Mouse (Mus musculus): ENCODE data around the gene Galm.
A peak's percentile ranks its signal among the peaks of the same experiment; 100 is the strongest.

Galm gene

GRCm38 (mm10) chr17:80129387-80129786 is 2.1 kb downstream of the Galm start:
- no peak for DNase-seq

- no peak for DNase-seq
Measured at GRCm38 (mm10) chr17:80130718-80131430, 3.6 kb downstream of the Galm start.

- DNase-seq, result peak; percentile 71
Measured at GRCm38 (mm10) chr17:80131431-80131766, 4.1 kb downstream of the Galm start.

DNA sequence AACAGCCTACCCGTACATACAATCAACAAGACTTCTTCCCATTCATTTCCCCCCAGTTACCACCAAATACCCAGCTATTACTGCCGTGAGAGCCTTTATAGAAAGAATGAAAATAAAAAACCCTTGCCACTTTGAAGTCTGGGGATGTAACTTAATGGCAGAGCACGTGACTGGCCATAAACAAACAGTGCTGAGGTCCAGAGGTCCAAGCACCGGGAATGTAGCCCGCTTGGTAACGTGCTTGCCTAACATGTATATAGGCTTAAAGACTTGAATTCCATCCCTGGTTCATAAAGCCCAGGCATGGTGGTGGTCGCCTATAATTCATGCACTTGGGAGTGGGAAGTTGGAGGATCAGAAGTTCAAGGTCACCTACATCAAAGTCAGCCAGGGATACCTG is 4.6 kb downstream of the Galm start:
- DNase-seq, result peak; percentile 41

DNA sequence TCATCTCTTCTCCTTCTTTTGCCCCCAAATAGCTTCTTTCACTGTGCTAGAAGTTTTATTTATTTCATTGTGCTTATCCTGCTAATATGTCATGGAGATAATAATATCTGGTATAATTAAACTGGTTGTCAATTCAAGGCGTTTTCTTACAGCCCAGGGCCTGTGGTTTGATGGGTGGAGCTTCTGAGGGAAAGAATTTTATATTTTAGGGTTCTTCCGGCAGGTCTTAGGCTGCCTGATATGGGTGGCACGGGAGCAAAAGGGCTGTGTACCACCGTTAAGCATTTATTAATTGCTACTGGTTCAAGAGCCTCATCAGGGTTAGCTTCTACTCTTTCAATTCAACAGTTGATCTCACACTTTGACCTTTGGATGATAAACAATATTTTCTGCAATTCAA is 5.2 kb downstream of the Galm start:
- DNase-seq, result no peak

GRCm38 (mm10) chr17:80138434-80139162 is 11.3 kb downstream of the Galm start:
- no peak for DNase-seq

GRCm38 (mm10) chr17:80139753-80140444 is 12.6 kb downstream of the Galm start:
- no peak for DNase-seq

DNA sequence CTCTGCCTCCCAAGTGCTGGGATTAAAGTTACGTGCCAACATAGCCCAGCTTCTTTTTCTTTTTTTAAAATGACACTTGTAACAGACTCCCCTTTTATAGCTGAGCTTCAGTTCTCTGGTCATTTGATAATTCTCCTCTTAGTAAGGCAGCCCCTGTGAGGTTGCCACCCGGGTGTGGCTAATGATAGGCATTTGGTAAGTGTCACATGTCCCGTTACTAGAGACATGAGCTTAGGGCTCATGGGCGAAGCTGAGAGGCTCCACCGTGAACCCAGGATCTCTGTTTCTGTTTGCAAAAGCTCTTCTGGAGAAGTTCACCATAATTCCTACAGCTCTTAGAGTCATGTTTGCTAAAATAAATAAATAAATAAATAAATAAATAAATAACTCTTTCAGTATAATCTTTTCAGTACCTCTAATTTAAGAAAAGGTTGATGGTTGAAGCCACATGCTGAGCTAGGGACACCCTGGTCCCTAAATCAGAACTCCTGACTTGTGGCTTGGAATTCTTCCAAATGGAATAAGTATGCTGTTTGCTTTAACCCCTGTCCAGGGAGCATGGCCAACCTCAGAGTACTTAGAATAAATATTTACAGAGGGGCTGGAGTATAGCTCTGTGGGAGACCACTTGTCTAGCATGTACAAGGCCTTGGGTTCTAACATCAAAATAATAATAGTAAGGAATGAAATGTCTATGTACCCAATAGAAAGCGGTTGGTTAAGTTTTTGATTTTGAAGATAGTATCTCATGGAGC is 16.4 kb downstream of the Galm start:
- DNase-seq, result no peak

DNA sequence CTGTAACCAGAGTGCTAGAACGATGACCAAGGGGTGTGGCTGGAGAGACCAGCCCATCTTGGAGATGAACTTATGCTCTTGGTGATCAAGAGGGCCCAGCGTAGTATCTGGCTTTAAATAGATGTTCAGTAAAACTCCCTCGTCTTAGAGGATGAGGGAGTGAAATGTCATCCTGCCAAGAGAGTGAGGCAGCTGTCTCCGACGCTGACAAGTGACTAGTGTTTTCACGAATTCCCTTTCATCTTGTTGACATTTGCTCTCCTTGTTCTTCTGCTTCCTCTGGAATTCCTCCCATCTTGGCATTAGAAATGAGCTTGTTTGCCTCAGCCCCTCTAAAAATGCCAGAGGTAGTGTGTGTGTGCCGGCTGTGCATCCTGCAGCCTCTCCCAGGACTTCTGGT is 17.9 kb downstream of the Galm start:
- no peak for DNase-seq

GRCm38 (mm10) chr17:80145771-80146170 is 18.5 kb downstream of the Galm start:
- no peak for DNase-seq

DNA sequence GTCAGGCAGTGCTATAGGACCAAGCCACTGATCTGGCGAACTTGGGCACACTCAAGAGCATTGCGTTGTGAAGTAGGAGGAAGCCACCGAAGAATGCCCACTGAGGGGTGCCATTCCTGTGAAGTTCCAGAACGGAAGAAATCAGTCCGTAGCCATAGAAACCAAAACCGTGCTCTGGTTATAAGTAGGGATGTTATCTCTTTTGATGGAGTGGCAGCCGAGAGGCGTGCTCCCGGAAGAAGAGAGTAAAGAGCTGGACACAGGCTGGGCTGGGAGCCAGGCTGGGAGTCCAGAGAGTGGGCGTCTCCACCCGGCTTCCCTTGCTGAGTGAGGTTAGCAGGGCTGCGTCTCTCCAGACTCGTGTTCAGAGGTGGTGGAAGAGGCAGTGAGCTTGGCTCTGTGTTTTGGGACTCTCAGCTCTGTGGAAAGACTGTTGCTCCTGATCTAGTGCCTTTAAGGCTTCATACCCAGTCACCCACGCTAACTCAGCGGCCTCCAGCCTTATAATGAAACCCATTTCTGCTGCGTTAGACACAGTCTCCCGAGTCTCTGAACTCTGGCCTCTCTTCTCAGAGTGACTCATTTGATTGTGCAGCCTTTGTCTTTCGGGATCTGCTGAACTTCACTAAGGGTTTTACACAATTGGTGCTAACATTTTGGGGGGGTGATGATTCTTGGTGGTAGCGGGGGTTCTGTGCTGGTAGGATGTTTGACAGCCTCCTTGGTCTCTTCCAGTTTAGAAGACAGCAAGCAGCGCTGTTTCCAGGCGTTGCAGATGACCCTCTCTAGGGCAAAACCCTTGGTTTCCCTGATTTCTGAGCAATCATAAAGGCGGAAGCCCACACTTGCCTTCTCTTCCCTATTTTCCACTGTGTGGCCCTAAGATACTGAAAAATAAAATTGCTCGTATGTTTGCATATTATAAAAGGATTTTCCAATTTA is 21.1 kb downstream of the Galm start:
- peak; percentile 84 for DNase-seq

DNA sequence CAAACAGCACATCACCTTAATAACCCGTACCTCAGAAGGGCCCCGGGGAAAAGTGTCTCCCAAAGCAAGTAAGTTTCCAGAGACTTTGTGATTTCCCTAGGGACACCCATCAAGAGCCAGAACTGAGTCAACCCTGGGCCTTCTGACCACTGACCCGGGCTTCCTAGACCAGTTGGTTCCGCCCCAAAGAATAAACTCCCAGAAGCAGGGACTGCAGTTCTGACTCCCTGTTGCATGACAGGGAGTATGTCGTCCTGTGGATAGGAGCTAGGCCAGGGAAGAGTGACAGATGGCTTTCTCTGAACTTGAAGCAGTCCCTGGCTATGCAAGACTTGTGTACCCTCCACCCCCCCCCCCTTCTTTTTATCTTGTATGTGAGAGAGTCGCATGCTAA is 21.7 kb downstream of the Galm start:
- no peak for DNase-seq

DNA sequence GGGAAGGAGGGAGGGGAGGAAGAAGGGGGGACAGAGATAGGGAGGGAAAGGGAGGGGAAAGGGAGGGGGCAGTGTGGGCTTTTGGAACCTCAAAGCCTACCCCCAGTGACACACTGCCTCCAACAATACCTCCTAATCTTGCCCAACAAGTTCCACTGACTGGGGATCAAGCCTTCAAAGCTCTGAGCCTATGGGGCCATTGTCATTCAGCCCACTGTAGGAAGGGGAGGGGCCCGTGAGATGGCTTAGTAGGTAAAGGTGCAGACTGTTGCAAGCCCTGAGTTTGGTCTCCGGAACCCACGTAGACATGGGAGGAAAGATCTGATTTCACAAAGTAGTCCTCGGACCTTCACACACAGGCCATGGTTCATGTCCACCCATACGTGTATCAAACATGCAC is 24.1 kb downstream of the Galm start:
- DNase-seq, result no peak

- no peak for DNase-seq
Measured at GRCm38 (mm10) chr17:80152767-80153630, 25.7 kb downstream of the Galm start.

DNA sequence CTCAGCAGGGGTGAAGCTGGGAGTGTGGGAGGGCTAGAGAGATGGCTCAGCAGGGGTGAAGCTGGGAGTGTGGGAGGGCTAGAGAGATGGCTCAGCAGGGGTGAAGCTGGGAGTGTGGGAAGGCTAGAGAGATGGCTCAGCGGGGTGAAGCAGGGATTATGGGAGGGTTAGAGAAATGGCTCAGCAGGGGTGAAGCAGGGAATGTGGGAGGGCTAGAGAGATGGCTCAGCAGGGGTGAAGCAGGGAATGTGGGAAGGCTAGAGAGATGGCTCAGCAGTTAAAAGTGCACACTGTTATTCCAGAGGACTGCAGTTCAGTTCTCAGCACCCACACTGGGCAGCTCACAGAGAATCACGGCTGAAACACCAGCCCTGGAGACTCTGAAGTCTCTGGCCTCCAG is 26.4 kb downstream of the Galm start:
- DNase-seq, result no peak

DNA sequence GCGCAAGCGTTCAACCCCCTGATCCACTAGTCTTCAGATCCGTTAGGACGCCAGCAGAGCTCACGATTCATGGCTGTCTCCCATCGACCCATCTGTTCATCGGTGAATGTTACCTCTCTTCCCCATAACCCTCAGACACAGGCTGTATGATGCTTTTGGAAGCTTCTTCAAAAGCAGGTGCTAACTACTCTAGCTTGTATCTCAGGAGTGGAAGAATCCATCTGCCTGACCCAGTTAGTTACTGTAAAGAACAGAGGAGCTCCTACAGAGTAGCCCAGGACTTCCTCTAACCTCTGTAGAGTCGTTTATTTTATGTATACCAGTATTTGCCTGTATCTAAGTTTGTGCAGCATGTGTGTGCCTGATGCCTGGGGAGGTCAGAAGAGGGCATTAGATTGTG is 29.6 kb downstream of the Galm start:
- DNase-seq, result no peak

GRCm38 (mm10) chr17:80157489-80157888 is 30.2 kb downstream of the Galm start:
- no peak for DNase-seq

- peak; percentile 88 for DNase-seq
Measured at GRCm38 (mm10) chr17:80160454-80160853, 33.2 kb downstream of the Galm start.

- peak; percentile 66 for DNase-seq
Measured at GRCm38 (mm10) chr17:80163991-80164390, 36.7 kb downstream of the Galm start.

GRCm38 (mm10) chr17:80165741-80166140 is 38.5 kb downstream of the Galm start:
- peak; percentile 30 for DNase-seq

GRCm38 (mm10) chr17:80166346-80166745 is 39.1 kb downstream of the Galm start:
- no peak for DNase-seq
